Mouse (Mus musculus) midbrain, embryonic 15.5 days (tissue): ENCODE data around the gene Nipal3. TPM values are rescaled to one million over a fixed set of nuclear protein-coding genes. Genes with fewer than 3 reads are reported as not detected.
A peak's percentile ranks its signal among the peaks of the same experiment; 100 is the strongest.

Source experiments
- ATAC-seq: fragments of 200-750 bp; cut with Nextera tagmentation; replicated peaks from 2 replicates; pipeline ENCODE4 v1.8.0; 2017; ENCODE audit warnings: moderate TSS enrichment
- H3K27ac ChIP-seq: fragments of 300-500 bp; sonication (generic); 2 replicates; pipeline ENCODE4 v1.5.1; 2015; ENCODE audit warnings: mild to moderate bottlenecking, inconsistent platforms
- H3K27me3 ChIP-seq: fragments of 300-500 bp; sonication (generic); replicated peaks from 2 replicates; pipeline ENCODE4 v1.6.1; 2015; ENCODE audit warnings: inconsistent platforms
- H3K36me3 ChIP-seq: fragments of 300-500 bp; sonication (generic); replicated peaks from 2 replicates; pipeline ENCODE4 v1.6.1; 2015; ENCODE audit warnings: inconsistent platforms
- H3K4me1 ChIP-seq: fragments of 300-500 bp; sonication (generic); 2 replicates; pipeline ENCODE4 v1.6.1; 2015; ENCODE audit warnings: inconsistent platforms
- H3K4me2 ChIP-seq: fragments of 300-500 bp; sonication (generic); 2 replicates; pipeline ENCODE4 v1.6.1; 2015; ENCODE audit warnings: inconsistent platforms, mild to moderate bottlenecking, moderate library complexity
- H3K4me3 ChIP-seq: fragments of 300-500 bp; sonication (generic); 2 replicates; pipeline ENCODE4 v1.5.1; 2015; ENCODE audit warnings: mild to moderate bottlenecking, inconsistent platforms
- H3K9ac ChIP-seq: fragments of 300-500 bp; sonication (generic); 2 replicates; pipeline ENCODE4 v1.6.1; 2015; ENCODE audit warnings: mild to moderate bottlenecking, inconsistent platforms
- H3K9me3 ChIP-seq: fragments of 300-500 bp; sonication (generic); 2 replicates; pipeline ENCODE4 v1.6.1; 2016; ENCODE audit warnings: inconsistent platforms
- WGBS: fragments of 180-500 bp; shearing (Covaris S2); methylation state at CpG from one replicate; pipeline ENCODE4 v1.1.7; 2015; ENCODE audit warnings: mixed read lengths; 5-methylcytosine and 5-hydroxymethylcytosine counted together
- polyA plus RNA-seq: library from polyadenylated mRNA; unstranded; fragments of >200 nt; fragmentation: Nextera tagmentation; extraction: Ambion mirVana; gene quantifications from 2 replicates; pipeline ENCODE4 v1.2.1, GENCODE M21; 2015

Nipal3 gene
- polyA plus RNA-seq, 1 experiment from 2014 or later, result 13.1 TPM

GRCm38 (mm10) chr4:135498136-135498535 is 3.3 kb upstream of the Nipal3 start:
- Histone ChIP-seq H3K4me2 (no peak overlapping the region), H3K36me3 (no peaks in the 10 kb centered on the region), H3K9me3 (no peaks in the 10 kb centered on the region), H3K4me3 (no peak overlapping the region), H3K27ac (no peak overlapping the region), H3K4me1 (peaks cover 11% of the 10 kb centered on the region), H3K9ac (no peak overlapping the region), H3K27me3 (no peaks in the 10 kb centered on the region)
- WGBS, result 85% methylated on average over 6 of the region's 6 CpGs
- no peak for ATAC-seq

GRCm38 (mm10) chr4:135495810-135496209 is 972 bp upstream of the Nipal3 start:
- Histone ChIP-seq H3K4me3 (peak overlapping the region; percentile 77), H3K4me2 (peak overlapping the region; percentile 89), H3K27ac (no peak overlapping the region), H3K9me3 (no peaks in the 10 kb centered on the region), H3K27me3 (no peaks in the 10 kb centered on the region), H3K4me1 (peaks cover 14% of the 10 kb centered on the region), H3K9ac (no peak overlapping the region), H3K36me3 (no peaks in the 10 kb centered on the region)
- ATAC-seq, result no peak
- 12% methylated on average over 18 of the region's 18 CpGs for WGBS

- Histone ChIP-seq H3K36me3 (no peaks in the 10 kb centered on the region), H3K9ac (peak overlapping the region; percentile 10), H3K4me2 (peak overlapping the region; percentile 89), H3K4me1 (peaks cover 14% of the 10 kb centered on the region), H3K9me3 (no peaks in the 10 kb centered on the region), H3K27ac (peak overlapping the region; percentile 75), H3K4me3 (peak overlapping the region; percentile 77), H3K27me3 (no peaks in the 10 kb centered on the region)
- no peak for ATAC-seq
- 16% methylated on average over 9 of the region's 9 CpGs for WGBS
Observed at GRCm38 (mm10) chr4:135495397-135495791, 556 bp upstream of the Nipal3 start.

- peak; percentile 20 for ATAC-seq
Observed at GRCm38 (mm10) chr4:135493691-135494520, 932 bp downstream of the Nipal3 start.

GRCm38 (mm10) chr4:135493271-135493670 is 1.6 kb downstream of the Nipal3 start:
- 0 out of 2 replicates have a peak, but pooled peaks cover 10% of the 10 kb centered on the region for H3K36me3 ChIP-seq
- H3K9me3 ChIP-seq, result no peaks in the 10 kb centered on the region
- ATAC-seq, result no peak
- peak overlapping the region; percentile 89 for H3K4me2 ChIP-seq
- no peak overlapping the region for H3K27ac ChIP-seq
- peak overlapping the region; percentile 77 for H3K4me3 ChIP-seq
- 46% methylated on average over 4 of the region's 4 CpGs for WGBS
- H3K4me1 ChIP-seq, result peaks cover 14% of the 10 kb centered on the region
- peak overlapping the region; percentile 52; the same call in 1 of the 2 replicates for H3K9ac ChIP-seq
- no peaks in the 10 kb centered on the region for H3K27me3 ChIP-seq

More at GRCm38 (mm10) chr4:135493691-135494520, 932 bp downstream of the Nipal3 start:
- Histone ChIP-seq H3K4me2 (peak overlapping the region; percentile 89), H3K27me3 (no peaks in the 10 kb centered on the region), H3K4me1 (peaks cover 14% of the 10 kb centered on the region), H3K9ac (peak overlapping the region; percentile 52), H3K4me3 (peak overlapping the region; percentile 77), H3K27ac (peak overlapping the region; percentile 61), H3K9me3 (no peaks in the 10 kb centered on the region), H3K36me3 (0 out of 2 replicates have a peak, but pooled peaks cover 9% of the 10 kb centered on the region)
- WGBS, result 2% methylated on average over 33 of the region's 33 CpGs

GRCm38 (mm10) chr4:135489256-135489655 is 5.6 kb downstream of the Nipal3 start:
- H3K4me1 ChIP-seq, result peaks cover 8% of the 10 kb centered on the region
- H3K4me3 ChIP-seq, result no peak overlapping the region
- H3K27ac ChIP-seq, result no peak overlapping the region
- WGBS, result 90% methylated on average over 7 of the region's 7 CpGs
- no peaks in the 10 kb centered on the region for H3K27me3 ChIP-seq
- no peak overlapping the region for H3K4me2 ChIP-seq
- no peak overlapping the region for H3K9ac ChIP-seq
- 0 out of 2 replicates have a peak, but pooled peaks cover 10% of the 10 kb centered on the region for H3K36me3 ChIP-seq
- no peaks in the 10 kb centered on the region for H3K9me3 ChIP-seq
- no peak for ATAC-seq

GRCm38 (mm10) chr4:135486352-135486751 is 8.5 kb downstream of the Nipal3 start:
- no peak overlapping the region for H3K4me3 ChIP-seq
- no peak overlapping the region for H3K9ac ChIP-seq
- H3K4me2 ChIP-seq, result no peak overlapping the region
- no peaks in the 10 kb centered on the region for H3K27me3 ChIP-seq
- 0 out of 2 replicates have a peak, but pooled peaks cover 10% of the 10 kb centered on the region for H3K36me3 ChIP-seq
- no peak for ATAC-seq
- no peak overlapping the region for H3K27ac ChIP-seq
- no peaks in the 10 kb centered on the region for H3K4me1 ChIP-seq
- WGBS, result 94% methylated on average over 11 of the region's 11 CpGs
- no peaks in the 10 kb centered on the region for H3K9me3 ChIP-seq

- Histone ChIP-seq H3K27ac (no peak overlapping the region), H3K9ac (no peak overlapping the region), H3K4me3 (no peak overlapping the region), H3K36me3 (0 out of 2 replicates have a peak, but pooled peaks cover 10% of the 10 kb centered on the region), H3K27me3 (no peaks in the 10 kb centered on the region), H3K9me3 (no peaks in the 10 kb centered on the region), H3K4me1 (no peaks in the 10 kb centered on the region), H3K4me2 (no peak overlapping the region)
- ATAC-seq, result no peak
- 77% methylated on average over 10 of the region's 10 CpGs for WGBS
Observed at GRCm38 (mm10) chr4:135485086-135485485, 9.8 kb downstream of the Nipal3 start.

- no peaks in the 10 kb centered on the region for H3K27me3 ChIP-seq
- H3K4me3 ChIP-seq, result no peak overlapping the region
- no peak overlapping the region for H3K27ac ChIP-seq
- H3K9ac ChIP-seq, result no peak overlapping the region
- WGBS, result 77% methylated on average over 9 of the region's 9 CpGs
- H3K4me1 ChIP-seq, result no peaks in the 10 kb centered on the region
- no peaks in the 10 kb centered on the region for H3K9me3 ChIP-seq
- ATAC-seq, result no peak
- peaks cover 6% of the 10 kb centered on the region; the same call in 1 of the 2 replicates for H3K36me3 ChIP-seq
- H3K4me2 ChIP-seq, result no peak overlapping the region
Observed at GRCm38 (mm10) chr4:135480370-135480769, 14.5 kb downstream of the Nipal3 start.

- 85% methylated on average over 10 of the region's 10 CpGs for WGBS
- Histone ChIP-seq H3K36me3 (peaks cover 11% of the 10 kb centered on the region; the same call in 1 of the 2 replicates), H3K27ac (no peak overlapping the region), H3K9ac (no peak overlapping the region), H3K4me1 (no peaks in the 10 kb centered on the region), H3K27me3 (no peaks in the 10 kb centered on the region), H3K4me3 (no peak overlapping the region), H3K4me2 (no peak overlapping the region), H3K9me3 (no peaks in the 10 kb centered on the region)
- ATAC-seq, result no peak
Observed at GRCm38 (mm10) chr4:135477851-135478250, 17.0 kb downstream of the Nipal3 start.

GRCm38 (mm10) chr4:135463406-135463805 is 31.4 kb downstream of the Nipal3 start:
- Histone ChIP-seq H3K36me3 (peaks cover 6% of the 10 kb centered on the region; the same call in 1 of the 2 replicates), H3K4me1 (no peaks in the 10 kb centered on the region), H3K4me3 (no peak overlapping the region), H3K27me3 (no peaks in the 10 kb centered on the region), H3K4me2 (no peak overlapping the region), H3K9ac (no peak overlapping the region), H3K27ac (no peak overlapping the region), H3K9me3 (no peaks in the 10 kb centered on the region)
- WGBS, result 93% methylated on average over 11 of the region's 11 CpGs
- no peak for ATAC-seq

GRCm38 (mm10) chr4:135453572-135453971 is 41.3 kb downstream of the Nipal3 start:
- no peak for ATAC-seq
- H3K27ac ChIP-seq, result no peak overlapping the region
- H3K4me2 ChIP-seq, result no peak overlapping the region
- 76% methylated on average over 12 of the region's 12 CpGs for WGBS
- H3K4me1 ChIP-seq, result peaks cover 9% of the 10 kb centered on the region
- H3K4me3 ChIP-seq, result no peak overlapping the region
- no peak overlapping the region for H3K9ac ChIP-seq
- no peaks in the 10 kb centered on the region for H3K36me3 ChIP-seq
- H3K9me3 ChIP-seq, result no peaks in the 10 kb centered on the region
- no peaks in the 10 kb centered on the region for H3K27me3 ChIP-seq
